Mouse (Mus musculus) liver, embryonic 11.5 days (tissue): ENCODE measurements around the gene Rnf24. TPM values are rescaled to one million over a fixed set of nuclear protein-coding genes. Genes with fewer than 3 reads are reported as not detected.

Source experiments
- ATAC-seq: fragments of 200-750 bp; cut with Nextera tagmentation; replicated peaks from 2 replicates; pipeline ENCODE4 v1.8.0; 2017; ENCODE audit warnings: moderate number of reproducible peaks, mild to moderate bottlenecking, moderate TSS enrichment, moderate library complexity; ENCODE audit not compliant: low FRiP score
- DNase-seq: peaks from one replicate; pipeline ENCODE4 v3.0.0-alpha.2; 2017; ENCODE audit warnings: low spot score
- H3K27ac ChIP-seq: fragments of 300-500 bp; sonication (generic); 2 replicates; pipeline ENCODE4 v1.5.1; 2014; ENCODE audit warnings: mild to moderate bottlenecking, low read depth, low read length, control low read depth
- H3K27me3 ChIP-seq: fragments of 300-500 bp; sonication (generic); replicated peaks from 2 replicates; pipeline ENCODE4 v1.6.1; 2014; ENCODE audit warnings: low read length, mixed read lengths; ENCODE audit not compliant: control insufficient read depth, insufficient read depth
- H3K36me3 ChIP-seq: fragments of 300-500 bp; sonication (generic); 2 replicates; pipeline ENCODE4 v1.6.1; 2014; ENCODE audit warnings: mild to moderate bottlenecking, low read length, moderate library complexity, mixed read lengths; ENCODE audit not compliant: control insufficient read depth, insufficient read depth
- H3K4me1 ChIP-seq: fragments of 300-500 bp; sonication (generic); replicated peaks from 2 replicates; pipeline ENCODE4 v1.6.1; 2014; ENCODE audit warnings: low read length, mixed read lengths; ENCODE audit not compliant: control insufficient read depth, insufficient read depth
- H3K4me2 ChIP-seq: fragments of 300-500 bp; sonication (generic); 2 replicates; pipeline ENCODE4 v1.6.1; 2014; ENCODE audit warnings: mild to moderate bottlenecking, control low read depth, moderate library complexity
- H3K4me3 ChIP-seq: fragments of 300-500 bp; sonication (generic); 2 replicates; pipeline ENCODE4 v1.5.1; 2014; ENCODE audit warnings: low read depth, low read length, control low read depth
- H3K9ac ChIP-seq: fragments of 300-500 bp; sonication (generic); 2 replicates; pipeline ENCODE4 v1.6.1; 2014; ENCODE audit warnings: low read depth, low read length, control low read depth
- H3K9me3 ChIP-seq: fragments of 300-500 bp; sonication (generic); 2 replicates; pipeline ENCODE4 v1.6.1; 2016; ENCODE audit warnings: low read length, inconsistent platforms, mixed read lengths; ENCODE audit not compliant: control insufficient read depth
- WGBS: fragments of 180-500 bp; shearing (Covaris S2); extraction: QIAGEN DNeasy Blood & Tissue Kit; methylation state at CpG from one replicate; pipeline ENCODE4 v1.1.7; 2014; 5-methylcytosine and 5-hydroxymethylcytosine counted together
- polyA plus RNA-seq: library from polyadenylated mRNA; unstranded; fragments of >200 nt; fragmentation: Nextera tagmentation; extraction: Ambion mirVana; gene quantifications from 2 replicates; pipeline ENCODE4 v1.2.1, GENCODE M21; 2014

The Rnf24 gene
- polyA plus RNA-seq, 1 experiment from 2014 or later = 1.2 TPM

DNA sequence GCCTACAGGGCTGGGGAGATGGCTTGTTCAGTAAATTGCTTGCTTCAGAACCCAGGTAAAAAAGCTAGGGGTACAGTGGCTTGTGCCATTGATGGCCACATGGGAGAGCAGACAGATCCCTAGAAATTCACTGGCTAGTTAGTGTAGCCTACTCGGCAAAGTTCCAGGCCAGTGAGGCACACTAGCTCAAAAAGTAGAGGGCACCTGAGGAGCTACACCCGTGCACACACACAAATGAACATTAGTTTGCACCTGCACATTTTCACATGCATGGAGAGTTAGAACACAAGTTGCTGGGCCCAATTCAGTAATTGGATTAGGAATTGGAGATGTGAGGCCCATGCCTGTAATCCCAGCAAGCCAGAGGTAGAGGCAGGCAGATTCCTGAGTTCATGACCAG, 87.6 kb downstream of the Rnf24 start:
- DNase-seq = no peak
- H3K27me3 ChIP-seq = no peaks in the 10 kb centered on the region
- no peak overlapping the region for H3K4me3 ChIP-seq
- no peak overlapping the region for H3K27ac ChIP-seq
- 0 out of 2 replicates have a peak overlapping the region, but pooled peaks have one; percentile 6 for H3K4me2 ChIP-seq
- WGBS = 92% methylated on average over 2 of the region's 2 CpGs
- peaks cover 28% of the 10 kb centered on the region for H3K4me1 ChIP-seq
- no peaks in the 10 kb centered on the region for H3K36me3 ChIP-seq
- ATAC-seq = no peak
- H3K9me3 ChIP-seq = no peaks in the 10 kb centered on the region
- H3K9ac ChIP-seq = no peak overlapping the region

- no peaks in the 10 kb centered on the region for H3K9me3 ChIP-seq
- DNase-seq (no peak), ATAC-seq (no peak)
- 67% methylated on average over 6 of the region's 6 CpGs for WGBS
- H3K4me3 ChIP-seq = peak overlapping the region; percentile 88
- no peak overlapping the region for H3K27ac ChIP-seq
- peaks cover 37% of the 10 kb centered on the region for H3K4me1 ChIP-seq
- H3K9ac ChIP-seq = peak overlapping the region; percentile 15; the same call in 1 of the 2 replicates
- no peaks in the 10 kb centered on the region for H3K27me3 ChIP-seq
- H3K36me3 ChIP-seq = no peaks in the 10 kb centered on the region
- H3K4me2 ChIP-seq = peak overlapping the region; percentile 77
These were observed 88.7 kb downstream of the Rnf24 start for GRCm38 (mm10) chr2:131264027-131264426.

GRCm38 (mm10) chr2:131262680-131263670, 89.7 kb downstream of the Rnf24 start:
- Histone ChIP-seq H3K9ac (peak overlapping the region; percentile 98), H3K4me3 (peak overlapping the region; percentile 88), H3K27me3 (no peaks in the 10 kb centered on the region), H3K27ac (peak overlapping the region; percentile 100), H3K36me3 (no peaks in the 10 kb centered on the region), H3K4me1 (peaks cover 37% of the 10 kb centered on the region), H3K9me3 (no peaks in the 10 kb centered on the region), H3K4me2 (peak overlapping the region; percentile 77)
- under 1% methylated on average over 58 of the region's 59 CpGs for WGBS
- DNase-seq (no peak), ATAC-seq (peak; percentile 80)

GRCm38 (mm10) chr2:131262213-131262672, 90.4 kb downstream of the Rnf24 start, which contains the start of gene Pank2:
Gene Pank2 (plus strand): TSS chr2:131262495.
- Histone ChIP-seq H3K9ac (peak within 1 kb of the TSS; percentile 98), H3K36me3 (no peaks in the 10 kb centered on the region), H3K4me1 (peaks cover 40% of the 10 kb centered on the region), H3K27me3 (no peaks in the 10 kb centered on the region), H3K9me3 (no peaks in the 10 kb centered on the region), H3K4me3 (peak within 1 kb of the TSS; percentile 88), H3K4me2 (peak within 1 kb of the TSS; percentile 77), H3K27ac (peak within 1 kb of the TSS; percentile 100)
- 1% methylated on average over 49 of the region's 49 CpGs for WGBS
- DNase-seq (peak; percentile 95), ATAC-seq (peak; percentile 96)

DNA sequence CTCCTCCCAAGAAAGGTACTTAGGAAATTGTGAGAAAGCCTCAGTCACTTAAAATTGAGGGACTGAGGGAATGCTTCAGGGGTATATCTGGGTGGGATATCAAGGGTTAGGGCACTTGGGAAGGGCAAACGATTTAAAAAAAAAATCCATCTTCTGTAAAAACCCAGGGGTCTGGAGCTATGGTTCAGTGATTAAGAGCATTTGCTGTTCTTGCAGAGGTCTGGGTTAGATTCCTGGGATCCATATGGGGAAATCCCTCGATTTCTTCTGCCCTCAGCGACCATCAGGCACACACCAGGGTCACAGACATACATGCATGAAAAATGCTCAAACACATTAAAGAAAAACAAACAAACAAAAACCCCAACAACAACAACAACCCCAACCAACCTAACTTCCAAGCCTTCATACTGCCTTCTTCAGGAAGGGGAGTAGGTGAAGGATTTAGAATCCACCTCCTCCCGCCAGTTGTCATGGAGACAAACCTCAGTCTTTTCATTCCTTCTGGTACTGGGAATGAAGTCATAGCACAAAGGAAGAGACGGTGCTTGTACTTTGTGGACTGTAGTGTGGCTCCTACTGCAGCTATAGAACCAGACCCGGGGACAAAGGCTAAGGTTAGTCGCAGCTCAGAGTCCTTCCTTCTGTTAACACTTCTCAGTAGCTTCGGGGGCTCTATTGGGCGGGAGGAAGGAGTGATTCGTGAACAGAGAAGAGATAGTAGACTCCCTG, 91.0 kb downstream of the Rnf24 start:
- no peaks in the 10 kb centered on the region for H3K9me3 ChIP-seq
- 7% methylated on average over 10 of the region's 10 CpGs for WGBS
- peak overlapping the region; percentile 88 for H3K4me3 ChIP-seq
- peak overlapping the region; percentile 77 for H3K4me2 ChIP-seq
- peaks cover 41% of the 10 kb centered on the region for H3K4me1 ChIP-seq
- no peaks in the 10 kb centered on the region for H3K27me3 ChIP-seq
- ATAC-seq (peak; percentile 48), DNase-seq (no peak)
- H3K9ac ChIP-seq = peak overlapping the region; percentile 98
- peak overlapping the region; percentile 100 for H3K27ac ChIP-seq
- H3K36me3 ChIP-seq = no peaks in the 10 kb centered on the region

GRCm38 (mm10) chr2:131260544-131261307, 92.0 kb downstream of the Rnf24 start:
- 29% methylated on average over 9 of the region's 9 CpGs for WGBS
- peak overlapping the region; percentile 77 for H3K4me2 ChIP-seq
- no peaks in the 10 kb centered on the region for H3K36me3 ChIP-seq
- ATAC-seq (peak; percentile 47), DNase-seq (no peak)
- no peaks in the 10 kb centered on the region for H3K27me3 ChIP-seq
- peak overlapping the region; percentile 14; the same call in 1 of the 2 replicates for H3K4me3 ChIP-seq
- H3K27ac ChIP-seq = peak overlapping the region; percentile 68
- peaks cover 43% of the 10 kb centered on the region for H3K4me1 ChIP-seq
- H3K9ac ChIP-seq = peak overlapping the region; percentile 39; the same call in 1 of the 2 replicates
- no peaks in the 10 kb centered on the region for H3K9me3 ChIP-seq

- Histone ChIP-seq H3K27ac (no peak overlapping the region), H3K36me3 (no peaks in the 10 kb centered on the region), H3K4me2 (no peak overlapping the region), H3K9ac (no peak overlapping the region), H3K4me1 (peaks cover 45% of the 10 kb centered on the region), H3K4me3 (no peak overlapping the region), H3K27me3 (no peaks in the 10 kb centered on the region), H3K9me3 (no peaks in the 10 kb centered on the region)
- WGBS = 74% methylated on average over 8 of the region's 8 CpGs
- DNase-seq (no peak), ATAC-seq (no peak)
These were observed 94.0 kb downstream of the Rnf24 start for GRCm38 (mm10) chr2:131258693-131259092.

DNA sequence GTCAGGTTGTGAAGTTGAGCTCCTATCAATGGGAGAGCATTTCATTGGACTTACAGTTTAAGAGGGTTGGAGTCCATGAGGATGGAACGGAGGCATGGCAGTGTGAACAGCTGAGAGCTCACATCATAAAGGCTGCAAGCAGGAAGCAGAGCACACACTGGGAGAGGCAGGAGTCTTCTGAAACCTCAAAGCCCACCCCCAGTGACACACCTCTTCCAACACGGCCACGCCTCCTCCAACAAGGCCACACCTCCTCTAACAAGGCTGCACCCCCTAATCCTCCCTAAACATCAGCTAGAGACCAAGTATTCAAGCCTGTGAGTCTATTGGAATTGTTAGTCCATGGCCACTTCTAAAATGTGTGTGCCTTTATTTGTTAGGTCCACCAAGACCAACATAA, 97.0 kb downstream of the Rnf24 start:
- peak; percentile 16; the same call in 1 of the 2 replicates for ATAC-seq
- 53% methylated on average over 3 of the region's 3 CpGs for WGBS
- H3K4me3 ChIP-seq = no peak overlapping the region

More for the DNA sequence above, 97.0 kb downstream of the Rnf24 start:
- no peak overlapping the region for H3K27ac ChIP-seq
- no peak overlapping the region for H3K9ac ChIP-seq
- H3K9me3 ChIP-seq = no peaks in the 10 kb centered on the region
- H3K4me2 ChIP-seq = 0 out of 2 replicates have a peak overlapping the region, but pooled peaks have one; percentile 14
- no peaks in the 10 kb centered on the region for H3K36me3 ChIP-seq
- DNase-seq = no peak
- peaks cover 39% of the 10 kb centered on the region for H3K4me1 ChIP-seq
- no peaks in the 10 kb centered on the region for H3K27me3 ChIP-seq
